Mouse (Mus musculus) spleen, postnatal 10 days (tissue): Measurements from ENCODE around the gene Hsbp1.

ENCODE experiments used
- DNase-seq, 2 experiments: peaks; one replicate each; pipeline ENCODE4 v3.0.0; 2021 to 2022; ENCODE audit warnings: low spot score in 2 of 2

The Hsbp1 gene

DNA sequence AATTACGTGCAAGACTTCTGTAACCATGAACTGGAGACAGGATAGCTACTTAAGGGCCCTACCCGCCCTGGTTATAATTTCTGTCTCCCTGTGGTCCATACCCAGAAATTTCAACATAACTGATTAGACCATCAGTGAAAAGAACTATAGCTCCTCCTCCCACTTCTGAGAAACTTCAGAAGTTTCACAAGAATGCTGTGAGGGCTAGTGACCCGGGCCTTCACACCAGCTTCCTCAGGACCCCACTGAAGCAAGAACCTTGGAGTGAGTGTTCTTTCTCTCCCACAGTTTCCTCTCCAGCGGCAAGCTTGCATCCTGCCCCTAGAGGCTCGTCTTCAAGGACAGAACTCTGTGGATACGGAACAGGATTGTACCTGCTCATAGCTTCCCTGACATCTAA, 41.6 kb downstream of the Hsbp1 start:
- DNase-seq, result no peak

DNA sequence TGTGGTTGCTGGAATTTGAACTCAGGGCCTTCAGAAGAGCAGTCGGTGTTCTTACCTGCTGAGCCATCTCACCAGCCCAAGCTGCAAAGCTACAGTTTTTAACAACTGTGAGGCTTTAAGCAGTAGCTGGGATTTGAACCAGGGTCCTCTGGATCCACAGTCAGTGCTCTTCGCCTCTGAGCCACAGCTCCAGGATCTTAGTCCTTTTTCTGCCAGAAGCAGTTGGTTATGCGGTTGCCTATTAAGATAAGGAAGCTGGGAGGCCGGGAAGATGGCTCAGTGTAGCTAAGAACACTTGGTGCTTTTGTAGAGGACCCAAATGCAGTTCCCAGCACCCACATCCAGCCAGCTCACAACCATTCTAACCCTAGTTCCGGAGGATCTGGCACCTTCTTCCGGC, 42.7 kb downstream of the Hsbp1 start:
- DNase-seq, result no peak

DNA sequence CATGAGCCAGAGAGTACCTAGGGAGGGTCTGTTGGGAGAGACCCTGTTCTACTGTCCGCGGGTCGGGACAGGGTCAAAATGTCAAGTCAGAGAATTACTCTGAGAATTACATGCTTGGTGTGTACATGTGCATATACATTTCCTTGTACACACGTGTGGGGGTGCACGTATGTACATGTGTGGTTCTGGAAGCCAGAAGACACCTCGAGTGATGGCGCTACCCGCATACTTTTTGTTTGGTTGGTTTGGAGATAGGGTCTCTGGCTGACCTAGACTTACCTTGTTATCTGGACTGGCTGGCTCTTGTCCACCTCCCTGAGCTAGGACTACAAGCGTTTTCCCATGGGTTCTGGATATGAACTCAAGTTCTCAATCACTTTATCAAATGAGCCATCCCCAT, 49.8 kb downstream of the Hsbp1 start:
- no peak for DNase-seq

DNA sequence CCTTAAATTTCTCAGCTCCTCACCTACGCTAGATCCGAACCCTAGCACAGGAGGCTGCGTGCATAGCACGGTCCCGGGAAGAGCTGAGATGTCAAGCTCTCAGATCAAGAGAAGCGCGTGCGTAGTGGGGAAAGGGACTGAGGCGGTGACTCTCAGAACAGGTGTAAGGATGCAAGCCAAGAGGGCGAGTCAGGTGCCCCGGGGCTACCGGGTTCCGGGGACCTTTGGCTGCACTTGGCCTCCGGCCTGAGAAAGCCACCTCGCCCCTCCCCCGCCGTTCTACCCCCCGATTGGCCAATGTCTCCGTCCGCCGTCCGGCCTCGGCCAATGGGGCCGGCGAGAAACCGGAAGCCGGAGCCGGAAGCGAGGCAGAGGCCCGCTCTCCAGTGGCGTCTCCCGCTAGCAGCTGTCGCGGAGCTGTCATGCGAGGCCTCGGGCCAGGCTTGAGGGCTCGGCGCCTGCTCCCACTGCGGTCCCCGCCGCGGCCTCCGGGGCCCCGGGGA, 50.3 kb downstream of the Hsbp1 start, which contains the start of gene Mlycd:
TSS of gene Mlycd (plus strand) at position 355 of the 503 bp plus-strand sequence.
- DNase-seq, result peak; percentile 69 to 90

DNA sequence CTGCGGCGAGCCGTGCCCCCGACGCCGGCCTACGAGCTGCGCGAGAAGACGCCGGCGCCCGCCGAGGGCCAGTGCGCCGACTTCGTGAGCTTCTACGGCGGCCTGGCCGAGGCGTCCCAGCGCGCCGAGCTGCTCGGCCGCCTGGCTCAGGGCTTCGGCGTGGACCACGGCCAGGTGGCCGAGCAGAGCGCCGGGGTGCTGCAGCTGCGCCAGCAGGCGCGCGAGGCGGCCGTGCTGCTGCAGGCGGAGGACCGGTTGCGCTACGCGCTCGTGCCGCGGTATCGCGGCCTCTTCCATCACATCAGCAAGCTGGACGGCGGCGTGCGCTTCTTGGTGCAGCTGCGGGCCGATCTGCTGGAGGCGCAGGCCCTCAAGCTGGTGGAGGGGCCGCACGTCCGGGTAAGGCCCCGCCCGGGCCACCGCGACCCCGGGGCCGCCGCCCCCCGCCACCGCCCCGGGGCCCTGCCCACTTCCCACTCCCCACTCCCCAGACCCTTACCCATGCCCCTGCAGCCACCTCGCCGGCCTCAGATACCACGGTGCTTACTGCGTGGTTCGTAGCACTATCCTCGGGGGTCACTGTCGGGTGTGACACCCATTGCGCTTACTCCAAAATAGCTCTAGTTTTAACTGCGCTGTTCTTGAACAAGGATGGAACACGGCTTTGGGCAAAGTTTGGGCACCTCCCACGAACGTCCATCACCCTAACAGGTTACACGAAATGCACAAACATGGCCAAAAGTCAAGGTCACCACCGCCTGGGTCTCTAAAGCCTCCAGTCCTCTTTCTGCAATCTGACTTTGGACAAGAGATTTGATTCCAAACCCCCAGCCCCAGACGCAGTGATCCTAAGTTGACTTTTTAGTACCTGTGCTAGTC, 51.0 kb downstream of the Hsbp1 start:
- DNase-seq, result peak; percentile 15 to 39
